Mouse (Mus musculus): Measurements from ENCODE around the gene Aox1. TPM values are rescaled to one million over a fixed set of nuclear protein-coding genes. Genes with fewer than 3 reads are reported as not detected.
A peak's percentile ranks its signal among the peaks of the same experiment; 100 is the strongest.
"Not testable (repeated sequence)": the region's sequence is repeated elsewhere in the genome, so short reads cannot be mapped to it uniquely, and the experiment has no call there.

Aox1 gene
- polyA plus RNA-seq, 1 experiment, result not detected

DNA sequence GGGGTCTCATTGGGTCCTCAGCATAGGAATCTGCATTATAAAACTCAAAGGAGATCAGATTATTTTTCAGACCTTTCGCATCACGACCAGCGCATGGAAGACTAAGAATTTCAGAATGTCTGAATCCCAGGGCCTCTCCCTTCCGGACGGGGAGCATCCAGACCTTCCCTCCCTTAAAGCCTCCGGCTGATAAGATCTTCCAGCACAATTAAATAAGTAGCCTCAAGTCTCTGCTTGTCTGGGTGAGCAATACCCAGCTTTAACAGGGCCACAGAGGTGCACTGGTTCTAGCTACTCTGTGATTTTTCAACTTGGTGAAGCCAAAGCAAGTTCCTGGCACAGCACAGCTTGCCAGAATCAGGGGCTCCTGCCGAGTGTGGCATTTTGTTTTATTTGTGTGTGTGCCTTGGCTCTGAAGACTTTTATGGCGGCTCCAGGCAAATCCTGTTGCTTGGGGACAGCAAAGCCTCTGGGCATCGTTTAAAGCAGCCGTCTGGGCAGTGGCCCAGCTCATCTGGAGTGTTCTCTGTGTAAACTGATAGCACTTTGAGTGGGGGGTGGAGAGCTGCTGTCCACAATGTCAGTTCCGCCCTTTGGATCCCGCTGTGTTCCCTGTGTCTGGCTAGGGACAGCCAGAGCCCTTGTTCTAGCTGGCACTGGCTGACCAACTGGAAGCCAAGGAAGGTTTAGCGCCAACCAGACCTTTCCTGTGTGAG lies 583 bp downstream of the Aox1 start:
- TF ChIP-seq GATA1 (IDR thresholded peaks at IDR 0.05; ENCODE audit: borderline replicate concordance, low read length) (no peak), FLI1 (IDR thresholded peaks at IDR 0.05; ENCODE audit: low read length) (no peak)
- peaks cover 29% of the 10 kb centered on the region for H3K27me3 ChIP-seq (replicated peaks)
- H3K4me3 ChIP-seq (replicated peaks), result peak overlapping the region; percentile 87
- peaks cover 50% of the 10 kb centered on the region for H3K4me1 ChIP-seq
- peaks cover 4% of the 10 kb centered on the region for H3K36me3 ChIP-seq (replicated peaks; ENCODE audit: low read length)
- no peaks in the 10 kb centered on the region for H3K9me3 ChIP-seq

DNA sequence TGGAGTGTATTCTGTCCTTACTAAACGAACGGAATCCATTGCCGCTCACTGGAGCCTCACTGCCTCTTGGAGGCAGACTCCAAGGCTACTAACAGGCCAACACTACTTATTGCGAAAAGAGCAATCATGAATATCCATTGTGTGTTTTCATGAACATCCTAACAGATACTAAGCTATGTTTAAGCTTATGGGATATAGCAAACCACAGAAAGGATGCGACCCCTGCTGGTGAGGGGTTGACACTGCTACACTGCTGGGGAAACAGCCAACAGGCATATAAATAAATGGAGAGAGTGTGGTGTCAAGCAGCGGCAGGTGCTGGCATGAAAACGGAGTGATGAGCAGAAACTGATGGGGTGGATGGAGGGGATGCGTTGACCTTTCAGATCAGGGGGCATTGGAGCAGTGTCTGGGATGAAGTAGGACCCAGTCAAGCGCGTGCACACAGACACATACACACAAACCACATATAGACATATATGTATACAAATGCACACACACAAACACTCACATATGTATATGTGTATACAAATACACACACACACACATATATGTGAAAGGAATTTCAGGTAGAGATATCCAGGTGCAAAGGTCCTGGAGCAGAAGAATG lies 1.5 kb downstream of the Aox1 start:
- H3K36me3 ChIP-seq (replicated peaks; ENCODE audit: low read length), result peaks cover 1% of the 10 kb centered on the region
- TF ChIP-seq GATA1 (IDR thresholded peaks at IDR 0.05; ENCODE audit: borderline replicate concordance, low read length), result no peak
- TF ChIP-seq FLI1 (IDR thresholded peaks at IDR 0.05; ENCODE audit: low read length), result no peak

DNA sequence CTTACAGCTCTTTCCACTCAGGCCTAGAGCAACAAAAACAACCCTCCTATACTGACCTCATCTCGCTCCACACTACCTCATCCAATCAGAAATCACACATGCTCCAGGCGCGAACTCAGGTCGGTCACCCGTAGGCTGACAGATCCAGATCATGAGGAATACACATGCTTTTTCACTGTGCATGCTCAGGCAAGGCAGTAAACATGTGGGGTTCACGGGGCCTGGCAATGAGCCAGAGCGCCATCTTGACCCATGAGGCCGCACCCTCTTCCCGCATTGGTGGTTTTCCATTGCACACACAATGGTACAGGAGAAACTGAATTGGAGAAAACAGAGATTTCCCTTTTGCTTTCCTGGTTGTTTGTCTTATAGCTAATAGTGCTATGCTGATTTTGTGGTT lies 7.6 kb downstream of the Aox1 start:
- H3K36me3 ChIP-seq (replicated peaks; ENCODE audit: low read length); H3K4me1 ChIP-seq; H3K27me3 ChIP-seq (replicated peaks); H3K4me3 ChIP-seq (replicated peaks); H3K9me3 ChIP-seq: not testable (repeated sequence)

More for the DNA sequence above, 1.5 kb downstream of the Aox1 start:
- no peak overlapping the region for H3K4me3 ChIP-seq (replicated peaks)
- peaks cover 29% of the 10 kb centered on the region for H3K27me3 ChIP-seq (replicated peaks)
- H3K9me3 ChIP-seq, result no peaks in the 10 kb centered on the region
- H3K4me1 ChIP-seq, result peaks cover 50% of the 10 kb centered on the region

DNA sequence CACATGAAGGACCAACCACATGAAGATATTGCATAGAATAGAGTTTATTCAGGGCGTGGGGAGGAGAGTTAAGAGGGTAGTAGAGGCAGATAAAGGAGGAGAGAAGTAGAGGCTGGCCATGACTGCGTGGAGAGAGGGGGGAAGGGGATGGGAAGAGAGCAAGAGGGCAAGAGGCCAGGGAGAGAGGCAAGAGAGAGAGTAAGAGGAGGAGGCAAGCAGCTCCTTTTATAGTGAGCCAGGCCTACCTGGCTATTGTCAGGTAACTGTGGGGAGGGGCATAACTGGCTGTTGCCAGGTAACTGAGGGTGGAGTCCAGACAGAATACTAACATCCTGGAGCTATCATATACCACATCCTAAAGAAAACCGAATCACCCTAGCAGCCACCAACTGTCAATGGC lies 15.3 kb downstream of the Aox1 start:
- Histone ChIP-seq H3K9me3 (no peaks in the 10 kb centered on the region), H3K27me3 (replicated peaks) (peaks cover 15% of the 10 kb centered on the region), H3K4me1 (0 out of 2 replicates have a peak, but pooled peaks cover 3% of the 10 kb centered on the region), H3K4me3 (replicated peaks) (no peak overlapping the region), H3K36me3 (replicated peaks; ENCODE audit: low read length) (no peaks in the 10 kb centered on the region)
- TF ChIP-seq GATA1 (IDR thresholded peaks at IDR 0.05; ENCODE audit: borderline replicate concordance, low read length), result no peak
- TF ChIP-seq FLI1 (IDR thresholded peaks at IDR 0.05; ENCODE audit: low read length), result no peak

DNA sequence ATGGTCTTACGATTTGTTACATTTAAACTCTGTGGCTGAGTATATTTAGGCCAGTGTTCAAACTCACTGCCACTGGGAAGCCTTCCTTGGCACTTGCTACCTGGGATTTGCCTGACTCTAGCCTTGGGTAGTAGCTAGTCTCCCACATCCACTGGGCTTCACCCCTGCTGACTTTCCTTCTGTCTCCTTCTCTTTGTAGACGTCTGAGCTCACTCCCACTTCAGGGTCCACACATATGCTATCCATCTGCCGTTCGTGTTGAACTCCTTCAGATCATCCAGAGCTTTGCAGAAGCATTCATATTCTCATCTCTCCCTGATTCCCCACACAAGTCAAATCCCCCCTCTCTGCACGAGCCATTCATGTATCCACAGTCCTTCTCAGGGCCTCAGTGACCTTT lies 15.8 kb downstream of the Aox1 start:
- no peak for TF ChIP-seq GATA1 (IDR thresholded peaks at IDR 0.05; ENCODE audit: borderline replicate concordance, low read length)
- no peak for TF ChIP-seq FLI1 (IDR thresholded peaks at IDR 0.05; ENCODE audit: low read length)

DNA sequence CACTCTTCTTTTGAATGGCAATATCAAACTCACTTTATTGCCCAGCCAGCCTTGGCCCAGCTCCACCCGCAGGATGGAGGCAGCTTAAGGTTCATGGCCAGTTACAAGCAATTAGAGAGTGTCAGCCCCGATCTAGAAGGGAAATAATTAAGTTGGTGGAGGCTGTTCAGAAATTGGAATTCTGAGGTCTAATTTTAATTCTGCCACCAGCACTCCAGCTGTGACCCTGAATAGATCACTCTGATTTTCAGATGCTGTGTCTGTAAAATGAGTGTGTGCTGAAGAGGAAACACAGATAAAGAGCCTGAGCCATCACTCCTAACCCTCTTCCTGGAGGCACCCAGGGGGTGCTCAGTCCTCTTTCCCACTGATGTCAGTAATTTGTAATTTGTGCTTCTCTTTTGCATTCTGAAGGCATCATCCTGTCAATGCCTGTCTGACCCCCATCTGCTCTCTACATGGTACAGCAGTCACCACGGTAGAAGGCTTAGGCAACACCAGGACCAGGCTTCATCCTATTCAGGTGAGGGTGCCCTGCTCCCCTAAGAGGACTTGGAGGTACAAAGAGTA lies 17.1 kb downstream of the Aox1 start:
- TF ChIP-seq FLI1 (IDR thresholded peaks at IDR 0.05; ENCODE audit: low read length) (no peak), GATA1 (IDR thresholded peaks at IDR 0.05; ENCODE audit: borderline replicate concordance, low read length) (no peak)
- Histone ChIP-seq H3K9me3 (no peaks in the 10 kb centered on the region), H3K36me3 (replicated peaks; ENCODE audit: low read length) (no peaks in the 10 kb centered on the region), H3K4me3 (replicated peaks) (no peak overlapping the region), H3K27me3 (replicated peaks) (peaks cover 16% of the 10 kb centered on the region), H3K4me1 (0 out of 2 replicates have a peak, but pooled peaks cover 3% of the 10 kb centered on the region)

More for the DNA sequence above, 15.8 kb downstream of the Aox1 start:
- H3K36me3 ChIP-seq (replicated peaks; ENCODE audit: low read length), result no peaks in the 10 kb centered on the region
- H3K27me3 ChIP-seq (replicated peaks), result peaks cover 15% of the 10 kb centered on the region
- H3K4me1 ChIP-seq, result 0 out of 2 replicates have a peak, but pooled peaks cover 3% of the 10 kb centered on the region
- H3K4me3 ChIP-seq (replicated peaks), result no peak overlapping the region
- H3K9me3 ChIP-seq, result no peaks in the 10 kb centered on the region

DNA sequence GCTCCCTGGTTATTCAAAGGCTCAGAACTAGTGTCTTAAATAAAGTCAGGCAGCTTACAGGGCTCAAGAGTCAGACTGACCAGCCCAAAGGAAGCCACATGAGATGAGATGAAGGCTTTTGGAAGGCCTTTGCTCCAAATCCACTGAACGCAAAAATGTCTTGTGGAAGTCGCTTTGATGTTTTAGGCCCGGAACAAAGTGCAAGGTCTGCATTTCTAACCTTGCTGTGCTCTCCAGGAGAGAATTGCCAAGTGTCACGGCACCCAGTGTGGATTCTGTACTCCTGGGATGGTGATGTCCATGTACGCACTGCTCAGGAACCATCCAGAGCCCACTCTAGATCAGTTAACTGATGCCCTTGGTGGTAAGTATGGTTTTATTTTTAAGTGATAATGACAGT lies 19.4 kb downstream of the Aox1 start:
- H3K27me3 ChIP-seq (replicated peaks), result peaks cover 12% of the 10 kb centered on the region
- TF ChIP-seq GATA1 (IDR thresholded peaks at IDR 0.05; ENCODE audit: borderline replicate concordance, low read length) (no peak), FLI1 (IDR thresholded peaks at IDR 0.05; ENCODE audit: low read length) (no peak)
- H3K9me3 ChIP-seq, result no peaks in the 10 kb centered on the region
- H3K36me3 ChIP-seq (replicated peaks; ENCODE audit: low read length), result no peaks in the 10 kb centered on the region
- no peak overlapping the region for H3K4me3 ChIP-seq (replicated peaks)
- H3K4me1 ChIP-seq, result 0 out of 2 replicates have a peak, but pooled peaks cover 3% of the 10 kb centered on the region

DNA sequence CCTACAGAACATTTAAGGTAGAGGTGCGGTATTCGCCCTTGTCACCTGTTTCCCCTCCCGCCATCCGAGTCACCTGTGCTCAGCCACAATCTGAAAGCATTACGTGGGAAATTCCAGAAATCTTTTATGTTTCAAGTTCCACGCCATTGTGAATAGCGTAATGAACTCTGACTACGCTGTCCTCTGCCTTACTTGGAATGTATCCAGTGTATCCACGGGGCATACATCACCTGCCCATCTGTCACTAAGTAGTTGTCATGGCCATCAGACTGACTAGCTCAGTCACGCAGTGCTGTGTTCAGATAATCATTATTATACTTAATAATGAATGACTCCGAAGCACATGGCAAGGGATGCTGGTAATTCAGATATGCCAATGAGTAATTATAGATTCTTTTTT lies 25.9 kb downstream of the Aox1 start:
- Histone ChIP-seq H3K4me1 (no peaks in the 10 kb centered on the region), H3K4me3 (replicated peaks) (no peak overlapping the region), H3K27me3 (replicated peaks) (peaks cover 3% of the 10 kb centered on the region), H3K9me3 (0 out of 2 replicates have a peak, but pooled peaks cover 2% of the 10 kb centered on the region), H3K36me3 (replicated peaks; ENCODE audit: low read length) (no peaks in the 10 kb centered on the region)
- no peak for TF ChIP-seq GATA1 (IDR thresholded peaks at IDR 0.05; ENCODE audit: borderline replicate concordance, low read length)
- no peak for TF ChIP-seq FLI1 (IDR thresholded peaks at IDR 0.05; ENCODE audit: low read length)

DNA sequence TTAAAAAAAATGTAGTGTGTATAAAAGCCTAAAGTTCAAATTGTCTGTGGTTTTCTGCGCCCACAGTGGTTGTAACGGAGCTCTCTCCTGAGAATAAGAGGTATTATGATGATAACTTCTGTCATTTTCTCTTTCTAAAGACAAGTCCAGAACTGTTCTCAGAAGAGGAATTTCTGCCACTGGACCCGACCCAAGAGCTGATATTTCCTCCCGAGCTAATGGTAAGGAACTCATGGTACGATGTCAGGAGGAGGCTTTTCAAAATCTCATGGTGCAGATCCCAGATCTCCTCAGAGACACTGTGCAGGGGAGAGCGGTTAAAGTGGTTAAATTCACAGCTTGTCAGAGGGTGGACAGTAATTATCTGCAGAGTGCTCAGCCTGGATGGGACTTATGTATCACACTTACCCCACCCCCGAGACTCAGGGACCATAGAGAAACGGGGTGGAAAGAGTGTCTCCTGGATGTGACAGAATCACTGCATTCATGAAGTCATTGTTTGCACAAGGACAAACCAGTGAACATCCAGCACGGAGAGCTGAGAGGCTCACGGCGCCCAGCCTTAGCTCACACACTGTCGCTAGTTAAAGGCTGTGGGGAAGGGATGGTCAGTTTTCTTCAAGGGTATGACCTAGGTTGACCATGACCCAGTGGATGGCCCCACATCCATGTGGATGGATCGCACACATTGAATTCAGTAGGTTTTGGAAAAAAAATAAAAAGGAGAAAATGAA lies 26.5 kb downstream of the Aox1 start:
- Histone ChIP-seq H3K36me3 (replicated peaks; ENCODE audit: low read length) (no peaks in the 10 kb centered on the region), H3K9me3 (0 out of 2 replicates have a peak, but pooled peaks cover 2% of the 10 kb centered on the region), H3K27me3 (replicated peaks) (peaks cover 2% of the 10 kb centered on the region), H3K4me3 (replicated peaks) (no peak overlapping the region), H3K4me1 (no peaks in the 10 kb centered on the region)
- TF ChIP-seq FLI1 (IDR thresholded peaks at IDR 0.05; ENCODE audit: low read length) (no peak), GATA1 (IDR thresholded peaks at IDR 0.05; ENCODE audit: borderline replicate concordance, low read length) (no peak)

Data from megakaryocyte, embryonic 14.5 days (primary cell).